Mouse (Mus musculus): ENCODE data around the gene Gpnmb. TPM values are rescaled to one million over a fixed set of nuclear protein-coding genes. Genes with fewer than 3 reads are reported as not detected.

Gene Gpnmb
- total RNA-seq, 1 experiment from 2014 or later = not detected

Other genes starting within 250 kb of the Gpnmb start
- 4.1 and 6.6 TPM in 2 replicates for gene Tmem176a, start 195.6 kb upstream of the Gpnmb start, total RNA-seq (2017)
- gene Tmem176b, start 195.1 kb upstream of the Gpnmb start, total RNA-seq (2017) = 11.2 and 14.4 TPM in 2 replicates
- not detected in 2 replicates for gene Aoc1, start 163.7 kb upstream of the Gpnmb start, total RNA-seq (2017)
- not detected in 2 replicates for gene 1600015I10Rik, start 106.7 kb upstream of the Gpnmb start, total RNA-seq (2017)
- not detected in 2 replicates for gene Doxl2, start 61.6 kb upstream of the Gpnmb start, total RNA-seq (2017)
- gene Svs1, start 49.7 kb upstream of the Gpnmb start, total RNA-seq (2017) = not detected in 2 replicates
- gene Malsu1, start 37.2 kb downstream of the Gpnmb start, total RNA-seq (2017) = 34.3 and 39.8 TPM in 2 replicates
- 0.35 and 0.74 TPM in 2 replicates for gene Igf2bp3, start 178.4 kb downstream of the Gpnmb start, total RNA-seq (2017)
- 184 and 191 TPM in 2 replicates for gene Tra2a, start 227.5 kb downstream of the Gpnmb start, total RNA-seq (2017)